20 mouse cellular contexts compared by ENCODE assay signal in the genomic region with DNA sequence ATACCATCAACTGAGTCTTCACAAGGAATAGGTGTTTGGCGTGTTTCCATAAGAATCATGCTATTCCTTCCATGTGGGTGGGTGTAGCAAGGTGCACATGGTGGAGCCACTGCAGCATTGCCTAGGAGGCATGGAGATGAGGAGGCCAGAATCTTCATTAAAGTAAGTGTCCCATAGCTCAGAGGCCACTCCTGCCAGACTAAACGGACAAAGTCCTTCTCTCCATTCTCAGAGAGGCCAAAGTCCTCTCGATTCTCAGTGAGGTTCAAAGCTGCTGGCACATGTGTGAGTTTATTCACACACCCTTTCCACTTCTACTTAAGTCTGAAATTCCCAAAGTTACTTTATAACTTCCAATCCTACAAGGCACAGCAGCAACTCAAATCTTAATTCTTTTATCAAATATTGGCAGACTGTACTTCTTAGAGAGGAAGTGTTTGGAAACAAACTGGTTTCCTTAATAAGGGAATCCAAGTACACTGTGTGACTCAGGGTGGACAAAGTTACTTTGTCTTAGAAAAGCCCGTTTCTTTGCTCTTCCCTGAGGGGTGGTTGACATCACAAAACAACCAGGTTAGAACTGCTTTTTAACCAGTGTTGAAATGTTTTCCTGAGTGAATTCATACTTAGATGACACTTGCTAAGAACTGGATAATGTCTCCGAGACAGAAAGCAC.
A peak's percentile ranks its signal among the peaks of the same experiment; 100 is the strongest.
DNase-seq lines count a peak whose midpoint lies in the region; ATAC-seq and TF ChIP-seq lines count a peak whose summit lies in the region.
"Had no signal": no experiment of that assay in that cellular context is flagged by ENCODE, and none has a peak within 500 bp of the region (broad histone marks: within the 10 kb centered on the region; RNA-seq: fewer than 3 reads in every experiment).

No protein-coding gene starts in this region.

- H3K4me2 ChIP-seq in kidney, embryonic 15.5 days, result no peak overlapping the region
- H3K4me2 ChIP-seq: forebrain, embryonic 12.5 days; hindbrain, embryonic 15.5 days; limb, embryonic 13.5 days; midbrain, embryonic 12.5 days; neural tube, embryonic 12.5 days had no signal

- H3K27ac ChIP-seq in heart, embryonic 10.5 days, result no peak overlapping the region
- H3K27ac ChIP-seq in kidney, adult 2 months (ENCODE audit: insufficient read depth, low read depth, low read length), result peak overlapping the region; percentile 69; the same call in 1 of the 2 replicates
- H3K27ac ChIP-seq in kidney, embryonic 15.5 days, result no peak overlapping the region
- H3K27ac ChIP-seq in embryonic fibroblast, embryonic 13.5 days (ENCODE audit: insufficient read depth, low read length), result peak overlapping the region; percentile 56
- no peak overlapping the region for H3K27ac ChIP-seq in hindbrain, embryonic 10.5 days
- H3K27ac ChIP-seq: embryonic facial prominence, embryonic 10.5 days; forebrain, embryonic 12.5 days; gastrocnemius, adult 2 months; hindbrain, embryonic 15.5 days; limb, embryonic 13.5 days; liver, embryonic 14.5 days; midbrain, embryonic 12.5 days; neural tube, embryonic 12.5 days had no signal

- H3K36me3 ChIP-seq in heart, embryonic 10.5 days, result no peaks in the 10 kb centered on the region
- no peaks in the 10 kb centered on the region for H3K36me3 ChIP-seq in kidney, adult 2 months (ENCODE audit: control insufficient read depth, insufficient read depth, low read length)
- no peaks in the 10 kb centered on the region for H3K36me3 ChIP-seq in kidney, embryonic 15.5 days
- no peaks in the 10 kb centered on the region for H3K36me3 ChIP-seq in hindbrain, embryonic 10.5 days
- H3K36me3 ChIP-seq: embryonic facial prominence, embryonic 10.5 days; forebrain, embryonic 12.5 days; hindbrain, embryonic 15.5 days; limb, embryonic 13.5 days; midbrain, embryonic 12.5 days; neural tube, embryonic 12.5 days had no signal

- peak; percentile 64 for DNase-seq in heart, adult 11 months
- DNase-seq in heart, embryonic 10.5 days (ENCODE audit: low spot score), result no peak
- DNase-seq in kidney, adult 2 months, result peak; percentile 74
- DNase-seq in kidney, postnatal 25 days, result peak; percentile 23 to 57
- no peak for DNase-seq in hindbrain, embryonic 10.5 days (ENCODE audit: low spot score)
- DNase-seq: adrenal gland, adult 2 months; cerebellum, adult 8-10 months; gastrocnemius, adult 2 months; layer of hippocampus, postnatal 36 days; thymus, postnatal 25 days had no signal

- no peak overlapping the region for H3K9ac ChIP-seq in kidney, embryonic 15.5 days
- H3K9ac ChIP-seq: forebrain, embryonic 12.5 days; hindbrain, embryonic 15.5 days; limb, embryonic 13.5 days; liver, embryonic 14.5 days; midbrain, embryonic 12.5 days; neural tube, embryonic 12.5 days had no signal

- H3K4me1 ChIP-seq in heart, embryonic 10.5 days, result peaks cover 5% of the 10 kb centered on the region; the same call in 1 of the 2 replicates
- H3K4me1 ChIP-seq in kidney, adult 2 months (ENCODE audit: control insufficient read depth, insufficient read depth, low read length), result peaks cover 3% of the 10 kb centered on the region; the same call in 1 of the 2 replicates
- peaks cover under 1% of the 10 kb centered on the region; the same call in 1 of the 2 replicates for H3K4me1 ChIP-seq in kidney, embryonic 15.5 days
- peaks cover 3% of the 10 kb centered on the region; the same call in 1 of the 2 replicates for H3K4me1 ChIP-seq in embryonic fibroblast, embryonic 13.5 days (ENCODE audit: control insufficient read depth, insufficient read depth, low read length)
- no peaks in the 10 kb centered on the region for H3K4me1 ChIP-seq in hindbrain, embryonic 10.5 days (replicated peaks)
- H3K4me1 ChIP-seq: forebrain, embryonic 12.5 days; hindbrain, embryonic 15.5 days; midbrain, embryonic 12.5 days; neural tube, embryonic 12.5 days had no signal

- WGBS in heart, embryonic 10.5 days, result 74% methylated on average over 5 of the region's 5 CpGs
- WGBS in kidney, adult 2 months, result 52% methylated on average over 5 of the region's 5 CpGs
- WGBS in kidney, embryonic 15.5 days, result 77% methylated on average over 5 of the region's 5 CpGs
- WGBS in hindbrain, embryonic 10.5 days, result 81% methylated on average over 5 of the region's 5 CpGs

- no peaks in the 10 kb centered on the region for H3K9me3 ChIP-seq in heart, embryonic 10.5 days
- no peaks in the 10 kb centered on the region for H3K9me3 ChIP-seq in kidney, embryonic 15.5 days (replicated peaks)
- 0 out of 2 replicates have a peak, but pooled peaks cover 3% of the 10 kb centered on the region for H3K9me3 ChIP-seq in hindbrain, embryonic 10.5 days
- H3K9me3 ChIP-seq: embryonic facial prominence, embryonic 10.5 days; forebrain, embryonic 12.5 days; hindbrain, embryonic 15.5 days; midbrain, embryonic 12.5 days; neural tube, embryonic 12.5 days had no signal

- no peak; the same call in 1 of the 2 replicates for ATAC-seq in kidney, embryonic 15.5 days (replicated peaks; ENCODE audit: low FRiP score)
- ATAC-seq in monocyte, adult 5-6 weeks (replicated peaks; ENCODE audit: insufficient number of reproducible peaks, low FRiP score, low TSS enrichment, poor library complexity, severe bottlenecking), result no peak

- no peak for TF ChIP-seq CTCF in kidney, adult 2 months (conservative IDR thresholded peaks at IDR 0.05; ENCODE audit: insufficient read depth, insufficient read length, low read depth, low read length)
- no peak for TF ChIP-seq CTCF in embryonic fibroblast, embryonic 13.5 days (IDR thresholded peaks at IDR 0.05; ENCODE audit: borderline replicate concordance, insufficient read depth, low read length)

- no peak for TF ChIP-seq POLR2A in kidney, adult 2 months (IDR thresholded peaks at IDR 0.05; ENCODE audit: low read depth, low read length)
- TF ChIP-seq POLR2A in embryonic fibroblast, embryonic 13.5 days (IDR thresholded peaks at IDR 0.05; ENCODE audit: low read depth, low read length), result no peak

- H3K27me3 ChIP-seq in heart, embryonic 10.5 days (ENCODE audit: insufficient read depth, poor library complexity, severe bottlenecking), result no peaks in the 10 kb centered on the region
- H3K27me3 ChIP-seq in kidney, adult 2 months (replicated peaks; ENCODE audit: control insufficient read depth, insufficient read depth, low read length), result no peaks in the 10 kb centered on the region
- no peaks in the 10 kb centered on the region for H3K27me3 ChIP-seq in kidney, embryonic 15.5 days
- H3K27me3 ChIP-seq in hindbrain, embryonic 10.5 days (ENCODE audit: insufficient read depth, poor library complexity, severe bottlenecking), result no peaks in the 10 kb centered on the region
- H3K27me3 ChIP-seq: forebrain, embryonic 12.5 days; hindbrain, embryonic 15.5 days; limb, embryonic 13.5 days; midbrain, embryonic 12.5 days; neural tube, embryonic 12.5 days had no signal

- no peak overlapping the region for H3K4me3 ChIP-seq in heart, embryonic 10.5 days
- no peak overlapping the region for H3K4me3 ChIP-seq in kidney, adult 2 months (ENCODE audit: insufficient read depth, low read depth, low read length)
- no peak overlapping the region for H3K4me3 ChIP-seq in kidney, embryonic 15.5 days (replicated peaks)
- no peak overlapping the region for H3K4me3 ChIP-seq in embryonic fibroblast, embryonic 13.5 days (ENCODE audit: insufficient read depth, low read length)
- H3K4me3 ChIP-seq in hindbrain, embryonic 10.5 days, result no peak overlapping the region
- H3K4me3 ChIP-seq: embryonic facial prominence, embryonic 10.5 days; forebrain, embryonic 12.5 days; gastrocnemius, adult 2 months; hindbrain, embryonic 15.5 days; limb, embryonic 13.5 days; midbrain, embryonic 12.5 days; neural tube, embryonic 12.5 days had no signal

Comparison
In these comparisons a context has a peak if more than half of its experiments do, and no peak if none do; other contexts are left out.
1. DNase-seq: peak in heart, adult 11 months (single experiment), kidney, adult 2 months (single experiment) and kidney, postnatal 25 days (2 of 2); none in heart, embryonic 10.5 days (single experiment) and hindbrain, embryonic 10.5 days (single experiment).
2. H3K27ac ChIP-seq: peak in kidney, adult 2 months (single experiment) and embryonic fibroblast, embryonic 13.5 days (single experiment); none in heart, embryonic 10.5 days (single experiment), kidney, embryonic 15.5 days (single experiment) and hindbrain, embryonic 10.5 days (single experiment).